Mouse (Mus musculus): ENCODE results near the gene Tmem121b.

- peak; percentile 93 for TF ChIP-seq CTCF (IDR thresholded peaks at IDR 0.05; ENCODE audit: low read depth, low read length)
- TF ChIP-seq GATA2 (IDR thresholded peaks at IDR 0.05; ENCODE audit: borderline replicate concordance, low read depth, low read length): no peak
Observed at GRCm38 (mm10) chr6:120539132-120539759, 45.6 kb upstream of the Tmem121b start.
